Mouse (Mus musculus) c-Kit-positive CD71-positive TER-119-negative erythroid progenitor cells, embryonic 14.5 days (primary cell): ENCODE data around the gene Atp23.

Experiments used
- DNase-seq: peaks from one replicate; pipeline ENCODE4 v3.0.0-alpha.2; 2013; ENCODE audit warnings: low read depth

Gene Atp23

GRCm38 (mm10) chr10:126911479-126911878, 10.3 kb upstream of the Atp23 start:
- no peak for DNase-seq

- no peak for DNase-seq
Observed at GRCm38 (mm10) chr10:126906811-126907210, 5.7 kb upstream of the Atp23 start.

DNA sequence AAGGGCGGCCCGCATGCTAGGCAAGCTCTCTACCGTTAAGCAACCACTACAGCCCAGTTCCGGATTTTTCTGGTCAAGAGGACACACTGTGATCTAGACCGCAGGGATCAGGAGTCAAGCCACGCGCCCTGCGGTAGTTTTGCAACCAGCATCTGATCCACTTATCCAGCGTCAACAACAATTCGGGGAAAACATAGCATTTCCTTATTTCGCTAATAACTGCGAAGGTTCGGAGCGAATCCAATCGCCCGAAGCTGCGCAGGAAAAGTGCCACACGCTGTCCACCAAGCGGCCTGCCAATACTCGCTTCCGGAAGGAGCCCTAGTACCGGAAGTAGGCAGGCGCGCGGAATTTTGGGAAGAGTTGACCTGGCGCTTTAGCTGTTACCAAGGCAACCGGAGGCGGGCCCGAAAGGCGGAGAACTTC, 4.5 kb upstream of the Atp23 start:
- DNase-seq, result peak; percentile 92

DNA sequence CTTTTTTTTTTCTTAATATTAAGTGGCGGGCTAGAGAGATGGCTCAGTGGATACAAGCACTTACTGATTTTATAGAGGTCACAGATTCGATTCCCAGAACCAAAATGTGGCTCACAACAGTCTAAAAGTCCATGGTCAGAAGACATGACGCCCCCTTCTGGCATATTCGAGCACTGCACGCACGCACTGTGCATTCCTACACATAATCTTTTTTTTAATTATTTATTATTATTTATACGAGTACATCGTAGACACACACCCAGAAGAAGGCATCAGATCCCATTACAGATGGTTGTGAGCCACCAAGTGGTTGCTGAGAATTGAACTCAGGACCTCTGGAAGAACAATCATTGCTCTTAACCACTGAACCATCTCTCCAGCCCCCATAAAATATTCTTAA, 3.9 kb upstream of the Atp23 start:
- DNase-seq, result no peak

DNA sequence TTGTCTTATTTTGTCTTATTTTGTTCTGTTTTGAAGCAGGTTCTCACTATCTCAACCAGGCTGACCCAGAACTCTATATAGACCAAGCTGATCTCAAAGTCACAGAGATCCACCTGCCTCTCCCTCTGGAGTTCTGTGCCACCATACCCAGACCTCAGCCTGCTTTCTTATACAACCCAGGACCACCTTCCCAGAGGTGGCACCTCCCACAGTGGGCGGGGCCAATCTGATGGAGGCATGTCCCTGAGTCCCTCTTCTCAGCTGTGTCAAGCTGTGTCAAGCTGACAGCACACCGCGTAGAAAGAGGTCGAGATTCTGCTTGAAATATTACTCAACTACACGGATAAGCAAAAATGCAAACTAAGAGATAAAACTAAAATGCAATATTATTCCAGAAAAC, 3.1 kb upstream of the Atp23 start:
- no peak for DNase-seq

DNA sequence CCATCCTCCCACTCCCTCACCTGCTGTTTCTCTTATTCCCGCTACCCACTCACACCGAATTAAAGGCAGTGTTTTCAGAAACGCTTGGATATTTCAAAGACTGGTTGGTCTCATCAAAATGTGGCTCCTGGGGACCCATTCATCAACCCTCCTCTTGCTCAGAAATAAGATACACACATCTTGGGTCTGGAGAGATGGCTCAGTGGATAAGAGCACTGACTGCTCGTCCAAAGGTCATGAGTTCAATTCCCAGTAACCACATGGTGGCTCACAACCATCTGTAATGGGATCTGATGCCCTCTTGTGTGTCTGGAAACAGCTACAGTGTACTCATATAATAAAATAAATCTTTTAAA, 311 bp upstream of the Atp23 start:
- DNase-seq, result no peak

DNA sequence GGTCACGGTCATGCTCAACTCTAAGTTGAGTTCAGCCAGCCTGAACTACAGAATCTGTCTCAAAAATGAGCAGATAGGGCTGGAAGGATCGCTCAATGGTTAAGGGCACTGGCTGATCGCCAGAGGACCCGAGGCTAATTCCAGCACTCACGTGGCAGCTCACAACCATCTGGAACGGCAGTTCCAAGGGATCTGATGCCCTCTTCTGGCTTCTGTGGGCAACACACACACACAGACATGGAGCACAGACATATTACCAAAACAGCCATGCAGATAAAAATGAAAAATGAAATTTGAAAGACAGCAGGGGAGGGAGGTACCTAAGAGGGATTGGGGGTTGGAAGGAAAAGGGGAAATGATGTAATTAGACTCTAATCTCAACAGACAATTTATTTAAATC, 5.3 kb downstream of the Atp23 start:
- DNase-seq, result no peak

DNA sequence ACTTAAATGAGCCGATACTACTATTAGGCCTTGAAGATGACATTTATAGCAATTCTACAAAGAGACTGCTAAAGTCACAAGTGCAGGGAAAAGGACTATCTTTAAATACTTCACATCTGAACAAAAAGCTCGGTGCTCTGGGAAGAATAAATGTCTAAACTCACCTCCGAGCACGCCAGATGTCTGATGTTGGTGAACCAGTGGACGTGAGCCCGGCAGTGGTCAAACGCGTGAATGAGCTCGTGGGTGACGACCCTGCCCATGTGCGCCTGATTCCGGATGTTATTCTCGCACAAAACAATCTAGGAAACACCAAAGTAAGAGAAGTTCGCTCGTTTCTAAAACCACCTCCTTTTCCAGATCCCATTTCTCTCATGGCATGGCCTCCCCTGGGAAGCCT, 7.1 kb downstream of the Atp23 start:
- DNase-seq, result no peak

GRCm38 (mm10) chr10:126893145-126893544, 8.0 kb downstream of the Atp23 start:
- DNase-seq, result no peak

GRCm38 (mm10) chr10:126873755-126874154, 27.4 kb downstream of the Atp23 start:
- no peak for DNase-seq

- no peak for DNase-seq
Observed at GRCm38 (mm10) chr10:126872256-126872655, 28.9 kb downstream of the Atp23 start.

GRCm38 (mm10) chr10:126869372-126870318, 31.5 kb downstream of the Atp23 start:
- peak; percentile 39 for DNase-seq

DNA sequence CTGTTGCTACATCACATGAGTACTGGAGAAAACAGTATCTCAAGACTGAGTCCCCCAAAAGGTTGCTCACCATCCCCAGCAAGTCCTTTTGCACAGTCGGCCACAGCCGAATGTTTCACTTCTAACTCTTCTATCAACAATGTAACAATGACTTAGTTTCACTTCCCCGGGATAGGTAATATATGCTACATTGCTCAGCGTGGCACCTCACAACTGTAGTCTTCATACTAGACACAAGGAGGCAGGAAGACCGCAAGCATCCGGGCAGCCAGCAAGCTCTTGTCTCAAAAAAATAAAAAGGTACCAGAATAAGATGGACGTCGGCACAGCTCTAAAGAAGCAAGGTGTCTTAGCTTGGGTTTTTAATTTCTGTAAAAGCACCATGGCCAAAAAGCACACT, 35.9 kb downstream of the Atp23 start:
- no peak for DNase-seq

DNA sequence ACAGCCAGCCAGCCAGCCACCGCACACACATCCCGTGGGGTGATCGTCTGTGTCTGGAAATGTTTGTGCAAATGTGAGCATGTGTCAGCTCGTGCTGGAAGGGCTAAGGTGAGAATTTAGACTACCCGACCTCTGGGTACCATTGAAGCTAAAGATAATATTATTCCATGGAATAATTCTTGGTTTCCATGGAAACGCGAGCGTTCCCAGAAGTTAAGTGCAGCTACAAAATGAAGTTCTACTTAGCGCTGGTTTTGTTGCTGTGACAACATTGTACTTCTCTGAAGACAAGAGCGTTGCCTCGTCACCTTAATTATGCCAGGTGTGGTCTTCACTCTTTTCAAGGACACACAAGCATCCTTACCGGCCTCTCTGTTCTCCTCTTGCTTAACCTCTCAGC, 39.0 kb downstream of the Atp23 start:
- no peak for DNase-seq

DNA sequence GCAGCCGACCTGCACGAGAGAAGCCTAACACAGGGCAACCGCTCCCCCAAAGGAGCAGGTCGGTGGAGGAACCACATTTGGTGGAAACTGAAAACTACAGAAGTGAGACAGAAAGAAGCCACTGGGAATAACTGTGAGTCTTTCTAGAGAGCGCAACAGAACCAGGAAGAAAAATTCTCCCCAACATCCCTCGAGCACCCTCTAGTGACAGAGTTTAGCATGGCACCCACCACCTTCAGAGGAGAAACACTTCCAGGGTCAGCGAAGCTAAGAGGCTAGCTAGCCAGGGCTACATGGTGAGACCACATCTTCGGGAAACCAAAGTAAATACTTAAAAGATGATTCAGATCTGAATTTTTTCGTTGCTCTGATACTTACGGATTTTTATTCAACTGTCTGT, 47.9 kb downstream of the Atp23 start:
- DNase-seq, result no peak

DNA sequence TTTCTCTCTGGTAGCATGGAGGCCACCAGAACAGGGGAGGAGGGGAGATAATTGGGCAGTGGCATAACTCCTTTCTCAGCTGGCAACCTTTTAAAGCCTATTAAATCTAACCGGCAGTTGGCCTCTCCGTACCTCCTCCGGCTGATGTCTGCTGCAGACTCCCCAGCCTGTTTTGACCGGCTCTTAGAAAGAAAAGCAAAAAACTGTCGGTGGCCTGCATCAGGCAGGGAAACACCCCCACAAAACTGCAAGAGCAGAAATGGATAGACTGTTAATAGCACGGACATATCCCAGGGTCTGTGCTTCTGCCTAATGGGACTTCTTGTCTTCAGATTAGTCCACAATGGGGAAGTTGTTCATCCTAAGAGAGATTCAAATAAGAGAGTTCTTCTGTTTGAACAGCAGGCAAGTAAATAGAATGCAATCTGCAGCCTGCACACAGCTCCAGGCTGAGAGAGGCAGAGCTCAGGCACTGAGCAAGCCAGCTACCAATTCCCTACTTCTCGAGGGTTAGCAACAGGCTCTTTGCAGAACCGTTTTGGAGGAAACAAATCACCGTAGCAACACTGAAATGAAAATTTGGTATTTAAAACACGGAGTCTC, 55.7 kb downstream of the Atp23 start:
- DNase-seq, result no peak

DNA sequence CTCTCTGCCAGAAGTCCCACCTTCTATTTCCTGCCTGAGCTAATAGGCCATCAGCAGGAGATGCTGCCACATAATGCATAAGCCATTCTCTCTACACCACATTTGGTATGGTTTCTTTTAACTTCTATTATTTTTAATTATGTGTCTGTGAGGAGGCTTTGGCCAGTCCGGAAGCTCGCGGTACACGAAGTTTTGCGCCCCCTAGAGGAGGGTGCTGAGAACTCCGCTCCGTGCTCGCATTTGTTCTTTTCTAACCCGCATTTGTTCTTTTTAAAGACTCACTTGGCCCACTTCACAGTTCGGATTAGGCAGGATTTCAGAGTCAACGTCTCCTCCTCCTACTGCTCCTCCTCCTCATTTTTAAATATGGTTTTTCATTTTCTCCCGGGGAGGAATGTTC, 56.5 kb downstream of the Atp23 start:
- DNase-seq, result no peak

- DNase-seq, result no peak
Observed at GRCm38 (mm10) chr10:126840266-126840665, 60.9 kb downstream of the Atp23 start.

- no peak for DNase-seq
Observed at GRCm38 (mm10) chr10:126833006-126833405, 68.1 kb downstream of the Atp23 start.

- DNase-seq, result no peak
Observed at GRCm38 (mm10) chr10:126831329-126831728, 69.8 kb downstream of the Atp23 start.

DNA sequence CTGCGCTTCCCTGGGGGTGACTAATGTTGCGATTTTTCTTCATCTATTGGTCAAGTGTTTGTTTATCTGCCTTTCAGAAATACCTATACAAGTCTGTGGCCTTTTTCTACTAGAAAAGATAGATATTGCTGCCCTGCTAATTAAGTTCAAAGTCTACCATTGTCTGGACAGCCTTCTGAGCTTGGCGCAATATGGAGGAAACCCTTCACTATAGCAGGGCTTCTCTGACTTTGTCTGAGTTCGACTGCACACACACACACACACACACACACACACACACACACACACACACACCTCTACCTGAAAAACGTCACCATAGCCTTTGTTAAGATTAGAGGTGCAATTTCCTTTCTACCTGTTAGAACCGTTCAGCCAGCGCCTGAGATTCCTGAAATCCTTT, 72.5 kb downstream of the Atp23 start:
- no peak for DNase-seq

GRCm38 (mm10) chr10:126827941-126828593, 73.1 kb downstream of the Atp23 start:
- no peak for DNase-seq

- no peak for DNase-seq
Observed at GRCm38 (mm10) chr10:126826982-126827381, 74.2 kb downstream of the Atp23 start.
